Mouse (Mus musculus) lung, postnatal 10 days (tissue): Measurements from ENCODE around the gene Scpep1.

Experiments used
- DNase-seq: peaks from one replicate; pipeline ENCODE4 v3.0.0; 2021

The Scpep1 gene

GRCm38 (mm10) chr11:88973776-88974701 lies 18.8 kb upstream of the Scpep1 start:
- peak; percentile 96 for DNase-seq

DNA sequence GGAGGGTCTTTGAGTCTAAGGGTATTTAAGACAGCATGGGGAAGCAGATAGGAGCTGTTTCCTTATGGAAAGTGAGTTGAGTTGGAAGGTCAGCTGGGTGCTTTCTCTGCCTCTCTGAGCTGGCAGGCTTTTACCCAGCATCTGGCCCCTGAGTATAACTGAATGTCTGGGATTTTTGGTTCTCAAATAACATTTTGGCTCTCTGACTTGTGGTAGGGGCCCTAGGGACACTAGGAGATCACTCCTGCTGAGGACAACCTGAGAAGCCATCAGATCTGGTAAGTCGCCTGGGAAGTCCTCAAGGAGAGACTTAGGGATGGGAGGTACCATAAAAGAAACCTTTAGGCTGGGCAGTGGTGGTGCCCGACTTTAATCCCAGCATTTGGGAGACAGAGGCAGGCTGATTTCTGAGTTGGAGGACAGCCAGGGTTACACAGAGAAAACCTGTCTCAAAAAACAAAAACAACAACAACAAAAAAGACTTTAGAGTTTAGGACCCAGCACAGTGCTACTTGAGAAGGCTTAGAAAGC lies 15.0 kb upstream of the Scpep1 start, which contains the start of gene Coil:
Coil (plus strand) TSS at position 51 of the 531 bp plus-strand sequence.
- no peak for DNase-seq

- DNase-seq: no peak
These were observed 11.7 kb upstream of the Scpep1 start, which contains the start of gene Elobl for GRCm38 (mm10) chr11:88966881-88967361. TSS of gene Elobl (minus strand) at chr11:88966931.

DNA sequence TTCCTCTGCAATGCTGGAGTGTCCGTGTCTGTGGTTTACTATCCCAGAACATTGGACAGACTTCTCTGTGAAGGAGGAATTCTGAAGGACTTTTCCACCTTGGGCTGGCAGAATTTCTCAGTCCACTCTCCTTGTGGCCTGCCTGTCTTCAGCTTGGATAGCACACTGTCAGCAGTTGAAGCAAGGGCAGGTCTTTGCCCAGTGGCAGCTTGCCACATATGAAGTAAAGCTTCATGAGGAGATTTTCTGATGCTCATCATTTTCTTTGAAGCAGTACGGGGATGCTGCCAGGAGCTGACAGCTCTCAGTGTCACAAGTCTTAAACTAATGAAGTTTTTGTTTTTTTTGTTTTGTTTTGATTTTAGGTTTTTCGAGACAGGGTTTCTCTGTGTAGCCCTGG lies 3.6 kb upstream of the Scpep1 start:
- DNase-seq: no peak

DNA sequence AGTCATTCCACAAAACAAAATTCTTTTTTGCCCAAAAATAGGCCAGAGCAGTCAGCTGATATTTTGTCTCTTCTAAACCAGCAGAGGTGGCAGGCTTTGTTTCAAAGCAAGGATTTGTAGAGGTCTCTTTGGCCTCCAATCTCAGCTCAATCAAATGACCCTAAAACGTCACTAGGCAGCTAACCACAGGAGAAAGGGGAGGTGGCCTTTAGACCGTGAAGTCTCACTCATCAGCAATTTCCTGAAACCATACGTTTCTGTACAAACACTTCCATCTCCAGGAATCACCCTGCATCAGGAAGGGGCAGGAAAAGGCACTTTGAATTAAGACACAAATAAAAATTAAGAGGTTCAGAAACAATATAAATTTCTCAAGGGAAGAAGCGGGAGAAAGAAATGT lies 462 bp downstream of the Scpep1 start:
- DNase-seq: peak; percentile 13

GRCm38 (mm10) chr11:88953582-88953981 lies 1.7 kb downstream of the Scpep1 start:
- DNase-seq: no peak

GRCm38 (mm10) chr11:88952117-88952516 lies 3.1 kb downstream of the Scpep1 start:
- DNase-seq: no peak

DNA sequence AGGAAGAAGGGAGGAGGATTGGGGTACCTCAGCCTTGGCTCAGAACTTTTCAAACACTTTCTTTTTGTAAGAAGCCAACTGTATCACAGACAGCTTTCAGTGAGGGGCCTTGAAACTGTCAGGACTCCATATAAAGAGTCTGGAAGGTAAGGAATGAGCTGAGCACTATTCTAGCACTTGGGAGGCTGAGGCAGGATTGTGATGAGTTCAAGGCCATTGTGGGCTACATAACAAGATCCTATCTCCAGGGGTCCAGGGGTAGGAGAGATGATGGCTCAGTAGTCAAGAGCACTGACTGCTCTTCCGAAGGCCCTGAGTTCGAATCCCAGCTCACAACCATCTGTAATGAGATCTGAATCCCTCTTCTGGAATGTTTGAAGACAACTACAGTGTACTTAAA lies 3.7 kb downstream of the Scpep1 start:
- DNase-seq: no peak

GRCm38 (mm10) chr11:88950640-88951250 lies 4.5 kb downstream of the Scpep1 start:
- no peak for DNase-seq

GRCm38 (mm10) chr11:88949802-88950639 lies 5.2 kb downstream of the Scpep1 start:
- DNase-seq: no peak

DNA sequence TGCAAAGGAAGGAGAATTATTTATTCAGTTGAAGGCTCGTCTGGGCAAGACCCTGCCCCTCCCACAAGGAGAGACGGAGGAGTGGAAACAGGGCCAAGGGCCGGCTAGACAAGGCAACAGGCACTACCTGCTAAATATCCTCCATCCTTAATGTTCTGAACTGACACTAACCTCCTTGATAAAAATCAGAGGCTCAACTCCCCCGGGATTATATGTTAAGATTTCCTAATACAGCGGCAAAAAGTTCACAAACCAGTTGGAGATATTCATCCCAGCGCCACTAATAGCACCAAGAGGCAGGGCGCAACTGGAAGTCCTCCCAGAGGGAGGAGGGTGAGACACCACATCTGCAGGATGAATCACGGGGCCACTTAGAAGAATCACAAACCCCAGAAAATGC lies 6.4 kb downstream of the Scpep1 start:
- no peak for DNase-seq

- DNase-seq: no peak
These were observed 9.2 kb downstream of the Scpep1 start for GRCm38 (mm10) chr11:88945971-88946585.

DNA sequence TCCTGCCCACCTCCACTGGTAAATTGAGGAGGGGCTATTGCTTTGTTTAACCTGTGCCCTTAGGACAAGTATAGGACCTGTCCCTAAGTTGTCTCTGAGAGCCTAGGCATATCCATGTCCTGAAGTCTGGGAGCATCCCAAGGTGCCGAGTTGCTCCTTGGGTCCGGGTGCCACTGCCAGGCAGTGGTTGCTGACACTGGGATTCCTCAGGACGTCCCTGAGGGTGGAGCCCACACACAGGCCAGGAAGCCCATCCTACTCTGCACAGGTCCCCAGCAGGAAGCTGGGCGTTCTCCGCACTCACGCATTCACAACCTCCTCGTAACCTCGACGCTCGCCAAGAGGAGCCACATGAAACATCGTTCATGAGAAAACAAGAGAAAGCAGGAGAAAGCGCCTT lies 13.8 kb downstream of the Scpep1 start:
- no peak for DNase-seq

- no peak for DNase-seq
These were observed 15.6 kb downstream of the Scpep1 start for GRCm38 (mm10) chr11:88939634-88940033.

DNA sequence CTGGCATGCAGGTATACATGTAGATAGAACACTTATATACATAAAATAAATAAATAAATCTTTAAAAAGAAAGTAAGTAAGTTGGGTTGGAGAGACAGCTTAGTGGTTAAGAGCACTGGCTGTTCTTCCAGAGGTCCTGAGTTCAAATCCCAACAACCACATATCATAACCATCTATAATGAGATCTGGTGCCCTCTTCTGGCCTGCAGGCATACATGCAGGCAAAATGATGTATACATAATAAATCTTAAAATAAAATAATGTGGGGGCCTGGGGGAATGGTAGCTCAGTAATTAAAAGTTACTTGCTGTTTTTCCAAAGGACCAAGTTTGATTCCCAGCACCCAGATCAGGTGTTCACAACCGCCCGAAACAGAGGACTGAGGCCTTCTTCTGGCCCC lies 16.5 kb downstream of the Scpep1 start:
- no peak for DNase-seq

- no peak for DNase-seq
These were observed 17.4 kb downstream of the Scpep1 start for GRCm38 (mm10) chr11:88937886-88938285.

DNA sequence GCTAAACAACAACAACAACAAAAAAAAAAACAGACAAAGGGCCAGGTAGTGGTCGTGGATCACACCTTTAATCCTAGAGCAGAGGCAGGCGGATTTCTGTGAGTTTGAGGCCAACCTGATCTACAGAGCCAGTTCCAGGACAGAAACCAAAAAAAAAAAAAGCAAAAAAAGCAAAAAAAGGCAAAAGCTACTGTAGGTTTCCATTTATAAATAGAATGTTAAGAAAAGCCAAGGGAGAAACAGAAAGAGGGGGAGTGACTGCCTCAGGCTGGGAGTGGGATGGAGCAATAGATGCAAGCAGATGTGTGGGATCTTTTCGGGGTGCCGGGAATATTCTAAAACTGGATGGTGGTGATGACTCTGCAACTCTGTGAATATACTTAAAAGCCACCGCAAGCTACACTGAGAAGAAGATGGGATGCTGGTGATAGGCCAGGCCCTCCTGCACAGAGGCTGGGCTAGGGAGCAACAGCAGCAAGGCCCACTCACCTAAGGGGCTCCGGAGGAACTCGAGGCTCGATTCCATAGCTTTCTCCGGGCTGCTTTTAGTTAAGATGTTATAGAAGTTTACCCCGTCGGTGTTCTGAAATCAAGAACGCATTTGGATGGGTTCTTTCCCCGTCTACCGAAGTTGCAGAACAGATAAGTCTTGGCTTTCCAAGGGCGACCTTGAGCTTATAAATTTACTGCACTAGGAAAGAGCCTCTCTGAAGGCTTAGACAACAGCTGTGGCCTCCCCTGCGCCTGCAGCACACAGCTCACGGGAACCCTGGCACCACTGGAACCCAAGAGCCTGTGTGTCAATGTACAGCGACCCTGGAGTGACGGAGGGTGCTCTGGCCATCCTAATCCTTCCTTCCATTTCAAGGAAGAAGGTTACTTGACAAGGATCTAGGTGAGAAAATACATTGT lies 20.9 kb downstream of the Scpep1 start:
- no peak for DNase-seq

GRCm38 (mm10) chr11:88933030-88933429 lies 22.2 kb downstream of the Scpep1 start:
- no peak for DNase-seq

DNA sequence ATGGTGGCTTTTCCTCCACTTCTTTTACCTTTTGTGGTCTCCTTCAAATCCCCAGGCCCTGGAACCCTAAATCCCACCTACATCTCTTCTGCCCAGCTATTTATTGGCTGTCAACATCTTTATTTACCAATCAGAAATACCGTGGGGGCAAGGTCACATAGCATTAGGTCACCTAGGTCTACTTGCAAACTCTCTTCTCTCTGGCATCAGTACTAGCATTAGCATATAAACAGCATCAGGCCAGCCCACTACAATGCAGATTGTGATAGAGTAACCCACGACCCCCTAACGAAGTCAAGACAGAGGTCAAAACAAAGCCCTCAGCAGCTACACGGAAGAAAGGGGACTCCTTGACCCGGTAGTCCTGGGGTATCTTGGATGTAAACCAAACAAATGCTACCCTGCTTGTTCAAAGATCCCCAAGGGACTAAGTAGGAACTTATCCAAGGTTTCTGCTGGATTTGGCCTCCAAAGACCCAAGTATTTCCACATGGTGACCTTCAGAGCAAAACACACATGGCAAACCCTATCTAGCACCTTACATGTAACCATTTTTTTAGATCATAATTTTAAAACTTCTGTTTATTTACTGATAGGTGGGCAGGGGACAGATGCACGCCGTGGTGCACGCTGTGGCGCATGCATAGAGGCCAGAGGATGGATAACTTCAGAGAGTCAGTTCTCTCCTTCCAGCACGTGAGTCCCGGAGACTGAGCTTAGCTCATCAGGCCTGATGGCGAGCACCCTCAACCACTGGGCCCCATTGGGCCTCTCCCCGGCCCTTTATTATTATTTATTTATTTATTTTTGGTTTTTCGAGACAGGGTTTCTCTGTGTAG lies 23.4 kb downstream of the Scpep1 start:
- DNase-seq: no peak

- no peak for DNase-seq
These were observed 28.7 kb downstream of the Scpep1 start for GRCm38 (mm10) chr11:88926566-88926965.
